Mouse (Mus musculus) cerebellum, postnatal 10 days (tissue): ENCODE data around the gene Tiparp.

ENCODE experiments used
- DNase-seq, 2 experiments: peaks; one replicate each; pipeline ENCODE4 v3.0.0; 2021; ENCODE audit warnings: mixed read lengths in 2 of 2

The Tiparp gene

DNA sequence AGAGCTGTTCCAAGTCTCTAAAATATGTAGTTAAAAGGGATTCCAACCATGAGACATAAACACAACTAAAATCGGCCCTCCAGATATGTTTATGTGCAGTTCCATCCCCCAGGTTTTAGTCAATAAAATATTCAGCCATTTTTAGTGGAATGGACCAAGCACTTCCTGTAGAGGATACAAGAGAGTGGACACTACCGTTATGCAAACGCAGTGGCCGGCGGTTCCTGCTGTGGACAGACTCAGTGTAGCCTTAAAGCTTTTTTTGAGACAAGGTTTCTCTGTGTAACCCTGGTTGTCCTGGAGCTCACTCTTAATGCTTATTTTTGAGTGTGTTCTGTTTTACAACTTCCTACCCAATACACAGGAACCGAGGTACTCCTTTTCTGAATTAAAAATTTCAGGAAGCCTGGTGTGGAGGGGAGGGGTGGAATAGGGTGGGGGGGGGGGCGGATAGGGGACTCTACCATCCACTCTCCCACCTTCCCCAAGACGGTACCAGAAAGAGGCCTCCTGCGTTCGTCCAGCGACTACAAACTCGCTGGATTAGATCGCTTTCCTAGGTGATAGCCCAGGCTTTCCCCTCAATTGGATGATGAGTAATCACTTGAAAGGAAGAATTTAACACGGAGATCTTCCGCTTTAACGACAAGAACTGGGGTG lies 57.7 kb downstream of the Tiparp start:
- no peak for DNase-seq

DNA sequence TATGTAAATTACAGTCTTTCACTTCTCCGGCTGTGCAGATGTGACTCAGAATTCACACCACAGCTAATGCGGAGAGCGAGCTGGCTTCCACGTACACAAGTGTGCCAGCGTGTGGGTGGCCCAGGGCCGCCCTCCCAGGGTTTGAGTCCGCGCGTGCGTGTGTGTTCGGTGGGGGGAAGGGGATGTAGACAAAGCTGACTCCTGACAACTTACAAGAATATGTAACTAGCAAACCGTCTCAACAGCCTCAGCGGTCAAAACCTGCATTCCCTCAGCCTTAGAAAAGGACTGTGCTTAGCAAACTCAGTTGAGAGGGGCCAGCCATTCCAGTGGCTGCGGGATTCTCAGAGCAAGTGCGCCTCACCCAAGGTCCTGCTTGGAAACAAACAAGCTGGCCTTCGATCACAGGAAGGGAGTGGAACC lies 58.3 kb downstream of the Tiparp start:
- peak; percentile 58 to 63 for DNase-seq

DNA sequence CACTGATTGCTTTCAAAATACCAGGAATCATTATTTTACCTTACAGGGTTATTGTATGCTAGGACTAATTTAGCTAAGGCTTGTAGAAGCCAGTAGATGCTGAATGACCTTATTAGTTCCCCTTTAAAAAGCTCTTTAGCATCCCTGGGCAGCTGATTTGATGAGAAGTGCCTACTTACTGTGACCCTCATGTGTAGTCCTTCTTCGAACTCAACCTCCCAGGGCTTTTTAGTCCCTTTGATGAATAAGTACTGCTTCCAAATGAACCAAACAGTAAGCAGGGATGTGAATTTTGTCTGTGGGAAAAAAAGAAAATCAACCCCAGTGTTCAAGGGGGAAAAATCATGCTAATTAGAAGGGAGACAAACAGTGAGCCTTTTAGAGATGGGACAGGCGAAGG lies 58.8 kb downstream of the Tiparp start:
- no peak for DNase-seq

DNA sequence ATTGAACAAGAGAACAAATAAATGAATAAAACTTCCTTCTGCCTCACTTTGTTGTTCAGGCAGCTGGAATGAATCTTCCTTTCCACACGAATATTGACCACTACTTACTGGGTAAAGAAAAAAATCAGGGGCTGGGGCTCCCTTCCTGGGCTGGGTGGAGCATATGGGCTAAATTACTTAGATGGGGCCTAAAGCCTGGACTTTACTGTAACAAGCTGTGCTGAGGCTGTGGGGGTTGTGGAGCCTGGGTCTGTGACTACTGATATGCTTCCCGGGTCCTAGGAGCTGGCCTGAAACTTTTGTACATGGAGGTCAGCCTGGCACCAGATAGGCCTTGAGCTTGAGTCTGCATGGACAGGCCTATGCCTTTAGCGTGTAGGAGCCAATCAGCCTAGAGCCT lies 60.2 kb downstream of the Tiparp start:
- DNase-seq, result no peak

DNA sequence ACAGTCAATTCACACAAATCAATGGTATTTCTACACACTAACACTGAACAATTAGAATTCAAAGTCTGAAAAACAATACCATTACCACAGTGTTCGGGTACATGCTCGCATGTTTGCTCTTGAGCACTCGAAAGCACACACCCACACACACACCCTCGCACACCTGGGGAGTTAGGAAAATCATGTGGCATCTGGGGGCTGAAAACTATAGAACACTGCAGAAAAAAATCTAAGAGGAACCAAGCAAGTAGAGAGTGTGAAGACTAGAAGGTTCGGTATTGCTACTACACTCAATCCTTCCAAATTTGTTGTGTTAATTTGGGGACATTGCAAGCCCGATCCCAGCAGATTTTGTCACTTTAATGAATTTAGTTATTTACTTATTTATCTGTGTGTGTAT lies 64.6 kb downstream of the Tiparp start:
- DNase-seq, result no peak

DNA sequence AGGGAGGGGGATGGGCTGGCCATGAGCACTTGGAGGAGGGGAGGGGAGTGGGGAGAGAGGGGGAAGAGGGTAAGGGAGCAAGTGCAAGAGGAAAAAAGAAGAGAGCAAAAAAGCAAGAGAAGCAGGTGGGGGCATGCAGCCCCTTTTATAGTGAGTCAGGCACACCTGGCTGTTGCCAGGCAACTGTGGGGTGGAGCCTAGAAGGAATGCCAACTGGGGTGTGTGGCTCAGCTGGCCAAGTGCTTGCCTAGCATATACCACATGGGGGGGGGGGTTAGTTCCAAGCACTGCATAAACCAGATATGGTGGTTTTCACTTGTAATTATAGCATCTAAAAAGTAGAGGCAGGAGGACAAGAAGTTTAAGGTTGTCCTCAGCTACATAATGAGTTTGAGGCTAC lies 66.3 kb downstream of the Tiparp start:
- no peak for DNase-seq

DNA sequence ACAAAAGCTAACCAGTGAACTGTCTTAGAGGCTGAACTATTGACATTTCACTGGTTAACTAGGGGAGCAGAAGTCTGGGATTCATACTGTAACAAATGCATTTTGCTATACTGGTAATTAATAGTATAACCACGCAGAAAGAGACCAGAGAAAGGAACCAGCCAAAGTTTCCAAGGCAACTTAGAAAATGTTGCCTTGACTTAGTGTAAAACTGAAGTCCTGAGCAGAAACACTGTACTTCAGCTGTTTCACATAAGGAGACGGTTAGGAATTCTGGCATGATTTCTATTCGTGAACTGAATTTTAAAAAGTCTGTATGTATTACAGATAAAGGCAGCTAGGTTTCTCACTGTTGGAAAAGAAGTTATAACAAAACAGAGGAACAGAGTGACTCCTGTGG lies 67.0 kb downstream of the Tiparp start:
- no peak for DNase-seq

DNA sequence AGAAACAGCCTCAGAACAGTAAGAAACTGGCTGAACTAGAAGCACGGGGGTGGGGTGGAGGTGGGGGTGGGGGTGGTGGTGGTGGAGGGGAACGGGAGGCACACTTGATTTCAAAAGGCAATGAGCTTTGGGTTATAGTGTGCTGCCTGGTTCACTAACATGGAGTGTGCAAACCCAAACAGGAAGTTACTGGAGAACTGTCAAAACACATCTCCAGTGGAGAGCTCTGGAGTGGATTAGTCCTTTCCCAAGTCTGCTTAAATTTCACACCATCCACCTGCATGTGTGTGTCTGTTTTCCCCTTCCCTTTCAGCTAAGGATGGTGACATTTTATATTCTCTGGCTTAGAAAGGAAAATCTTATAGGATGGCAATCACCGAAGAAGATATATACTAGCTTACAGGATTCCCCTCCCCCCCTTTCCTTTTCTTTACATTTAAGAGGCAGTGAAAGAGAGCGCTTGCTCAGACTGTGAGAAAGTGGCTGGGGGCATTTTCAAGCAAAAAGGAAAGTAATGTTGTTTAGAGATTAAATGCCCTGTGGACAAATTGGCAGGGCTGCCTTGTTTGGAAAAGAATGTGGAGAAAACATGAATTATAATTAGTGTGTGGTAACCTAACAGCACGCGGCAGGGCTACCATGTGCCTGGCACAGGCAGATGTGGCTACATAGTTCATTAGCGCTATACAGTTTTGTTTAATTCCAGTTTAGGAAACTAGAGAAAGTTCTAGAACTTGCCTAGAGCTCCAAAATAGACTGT lies 70.0 kb downstream of the Tiparp start:
- no peak for DNase-seq

DNA sequence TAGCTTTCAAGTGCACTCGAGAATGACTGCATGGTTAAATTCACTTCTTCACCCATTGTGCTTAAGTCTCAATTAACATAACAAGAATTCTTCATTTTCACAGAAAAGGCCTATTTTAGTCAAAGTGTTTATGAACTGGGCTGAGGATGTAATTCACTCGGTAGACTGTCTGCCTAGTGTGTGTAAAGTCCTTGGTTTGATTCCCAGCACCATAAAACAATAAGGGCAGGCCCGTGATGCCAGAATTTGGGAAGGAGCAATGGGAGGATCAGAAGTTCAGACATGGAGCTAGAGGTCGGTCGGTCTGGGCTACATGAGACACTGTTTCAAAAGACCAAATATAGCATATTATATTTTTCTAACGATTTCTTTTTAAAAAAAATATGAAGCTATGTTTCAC lies 70.9 kb downstream of the Tiparp start:
- DNase-seq, result no peak

DNA sequence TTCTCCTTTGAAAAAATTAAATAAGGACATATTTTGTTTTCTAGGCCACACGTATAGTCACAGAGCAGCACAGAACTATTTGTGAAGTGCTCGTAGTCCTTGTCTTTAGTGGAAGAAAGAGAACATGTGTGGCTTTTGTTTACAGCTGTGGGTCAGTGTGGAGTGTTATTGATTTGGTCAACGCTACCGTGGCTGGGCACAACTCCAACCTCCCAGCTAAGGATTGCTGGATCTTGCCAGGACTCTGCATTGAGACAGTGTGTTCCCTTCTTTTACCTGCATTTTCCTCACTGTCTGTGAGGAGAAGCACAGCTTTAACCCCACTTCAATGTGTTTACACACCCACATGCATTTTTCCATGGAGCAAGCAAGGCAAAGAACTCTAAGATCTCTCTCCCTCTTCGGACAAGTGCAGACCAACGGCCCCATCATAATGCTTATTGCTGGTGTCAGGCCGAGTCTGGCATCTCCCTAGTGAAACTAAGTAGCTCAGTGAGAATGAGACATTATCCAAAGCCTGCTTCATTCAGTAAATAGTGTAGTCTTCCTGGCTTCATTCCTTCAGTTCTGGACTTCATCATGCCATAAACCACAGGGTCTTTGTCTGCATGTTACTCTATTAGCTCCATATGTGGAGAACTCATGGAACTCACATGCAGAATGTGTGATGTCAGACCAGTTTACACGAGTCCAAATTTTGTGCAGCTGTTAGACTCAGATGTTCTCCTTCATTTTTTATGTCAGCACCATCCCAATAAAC lies 73.3 kb downstream of the Tiparp start:
- DNase-seq, result no peak

DNA sequence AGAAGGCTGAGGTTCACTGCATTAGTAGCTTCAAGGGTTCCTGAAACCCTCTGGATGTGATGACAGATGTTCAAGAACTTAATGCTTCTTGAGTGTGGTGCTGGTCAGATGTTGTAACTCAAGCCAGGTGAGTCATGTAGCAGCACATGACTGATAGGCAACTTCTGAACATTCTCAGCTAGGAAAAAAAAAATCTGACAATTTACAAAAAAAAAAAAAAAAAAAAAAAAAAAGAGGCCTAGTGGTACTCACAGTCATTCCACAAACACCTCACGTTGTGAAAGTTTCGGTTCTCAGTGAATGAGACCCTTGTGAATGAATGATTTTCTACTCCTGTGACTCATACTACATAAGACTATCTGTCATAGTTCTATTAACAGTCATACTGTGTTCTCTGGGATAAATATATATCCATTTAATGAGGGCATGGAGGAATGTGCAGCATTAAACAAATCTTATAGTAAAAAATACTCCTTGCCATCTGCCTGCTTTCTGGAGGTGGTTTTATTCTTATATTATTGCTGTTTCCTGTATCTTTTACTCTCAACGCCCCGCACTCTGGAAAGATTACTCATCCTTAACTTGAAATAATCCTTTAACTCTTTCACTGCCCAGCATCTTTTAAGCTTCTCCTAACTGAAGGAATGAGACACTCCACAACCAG lies 75.3 kb downstream of the Tiparp start:
- DNase-seq, result no peak
